Mouse (Mus musculus): ENCODE measurements around the gene Mical3. TPM values are rescaled to one million over a fixed set of nuclear protein-coding genes. Genes with fewer than 3 reads are reported as not detected.
"Not testable (repeated sequence)": the region's sequence is repeated elsewhere in the genome, so short reads cannot be mapped to it uniquely, and the experiment has no call there.

Mical3 gene
- polyA plus RNA-seq, 1 experiment: 42.4 TPM

DNA sequence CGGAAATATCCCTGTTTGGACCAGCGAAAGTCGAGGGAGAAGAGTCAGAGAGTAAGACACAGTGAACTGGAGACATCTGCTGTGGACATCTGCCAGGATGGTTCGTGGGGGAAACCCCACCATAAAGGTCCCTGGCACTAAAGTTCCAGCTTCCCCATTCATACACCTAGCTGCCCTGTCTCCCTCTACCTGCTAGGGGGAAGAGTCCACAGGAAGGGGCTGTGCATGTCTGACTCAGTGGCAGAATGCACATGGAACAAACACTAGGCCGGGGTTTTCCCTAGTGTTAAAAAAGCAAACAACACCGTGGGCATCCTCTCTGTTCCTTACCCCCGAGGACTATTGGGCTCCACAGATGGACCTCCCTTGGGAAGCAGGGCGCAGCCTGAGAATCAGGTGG is 217.0 kb downstream of the Mical3 start:
- peaks cover 24% of the 10 kb centered on the region for H3K4me1 ChIP-seq (ENCODE audit: control insufficient read depth, insufficient read depth, insufficient read length, low read length)
- H3K4me3 ChIP-seq (ENCODE audit: insufficient read depth, low read depth, low read length): no peak overlapping the region
- no peak overlapping the region for H3K27ac ChIP-seq (replicated peaks; ENCODE audit: low read depth, low read length)

DNA sequence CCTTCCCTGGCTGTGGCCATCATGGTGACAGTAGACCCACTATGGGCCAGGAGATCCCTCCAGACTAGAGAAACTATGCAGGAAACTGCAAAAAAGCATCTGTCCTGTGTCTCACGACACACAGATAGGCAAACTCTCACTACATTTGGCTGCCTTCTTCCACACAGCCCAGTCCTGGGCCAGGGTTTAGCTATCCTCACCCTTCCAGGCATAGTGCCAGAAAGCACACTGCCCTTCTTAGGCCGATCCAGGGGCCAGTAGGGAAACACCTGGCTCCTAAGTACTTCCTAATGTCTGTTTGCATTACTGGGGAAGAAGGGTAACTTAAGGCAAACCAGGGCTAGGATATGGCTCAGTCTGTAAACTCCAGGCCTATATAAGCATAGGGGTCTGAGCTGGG is 217.9 kb downstream of the Mical3 start:
- H3K27ac ChIP-seq (replicated peaks; ENCODE audit: low read depth, low read length): no peak overlapping the region
- no peak overlapping the region for H3K4me3 ChIP-seq (ENCODE audit: insufficient read depth, low read depth, low read length)
- peaks cover 24% of the 10 kb centered on the region for H3K4me1 ChIP-seq (ENCODE audit: control insufficient read depth, insufficient read depth, insufficient read length, low read length)

DNA sequence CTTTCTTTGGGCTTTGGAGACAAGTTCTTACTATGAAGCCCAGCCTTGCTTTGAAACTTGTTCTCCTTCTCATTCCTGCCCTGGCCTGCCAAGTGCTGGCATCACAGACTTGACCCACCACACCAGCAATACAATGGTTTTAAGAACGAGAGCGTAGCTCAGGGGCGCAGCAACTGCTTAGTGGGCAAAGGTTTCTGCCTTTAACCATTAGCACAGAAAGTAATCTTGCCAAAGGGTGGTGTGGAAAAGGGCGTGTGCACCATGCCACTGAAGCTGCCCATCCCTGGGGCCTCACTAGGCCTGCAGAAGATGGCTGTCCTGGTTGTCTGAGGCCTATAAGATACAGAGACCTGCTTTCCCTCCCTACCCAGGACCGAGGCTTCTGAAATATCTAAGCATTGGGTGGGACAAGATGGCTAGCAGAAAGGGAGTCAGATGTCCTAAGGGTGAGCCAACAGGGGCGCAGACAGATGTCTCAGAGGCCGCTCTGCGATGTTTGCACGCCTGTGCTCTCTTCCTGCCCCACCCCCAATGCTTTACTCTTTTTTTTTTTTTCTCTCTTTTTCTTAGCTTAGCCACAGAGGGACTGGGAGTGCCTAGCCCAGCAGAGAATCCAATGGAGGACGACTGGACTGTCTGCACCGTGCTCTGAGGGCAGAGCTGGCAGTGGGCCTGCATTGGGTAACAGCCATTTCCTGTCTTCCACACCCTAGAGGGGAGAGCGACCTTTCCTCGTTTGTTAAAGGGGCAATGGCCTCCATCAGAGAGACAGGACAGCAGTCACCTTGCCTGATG is 219.4 kb downstream of the Mical3 start:
- no peak overlapping the region for H3K27ac ChIP-seq (replicated peaks; ENCODE audit: low read depth, low read length)
- H3K4me3 ChIP-seq (ENCODE audit: insufficient read depth, low read depth, low read length): no peak overlapping the region
- peaks cover 24% of the 10 kb centered on the region for H3K4me1 ChIP-seq (ENCODE audit: control insufficient read depth, insufficient read depth, insufficient read length, low read length)

DNA sequence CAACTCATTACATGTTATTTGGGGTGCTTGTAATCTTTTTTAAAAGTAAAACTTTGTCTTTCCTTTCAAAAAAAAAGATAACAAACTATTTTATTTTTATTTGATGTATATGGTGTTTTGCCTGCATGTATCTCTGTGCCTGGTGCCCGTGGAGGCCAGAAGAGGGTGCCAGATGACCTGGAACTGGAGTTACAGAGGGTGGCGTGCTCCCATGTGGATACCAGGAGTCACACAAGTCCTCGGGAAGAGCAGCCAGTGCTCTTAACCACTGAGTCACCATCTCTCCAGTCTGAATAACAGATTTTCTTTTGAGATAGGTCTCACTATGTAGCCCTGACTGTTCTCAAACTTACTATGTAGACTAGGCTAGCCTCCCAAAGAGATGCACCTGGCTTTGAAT is 221.3 kb downstream of the Mical3 start:
- H3K4me1 ChIP-seq (ENCODE audit: control insufficient read depth, insufficient read depth, insufficient read length, low read length): peaks cover 17% of the 10 kb centered on the region
- H3K4me3 ChIP-seq (ENCODE audit: insufficient read depth, low read depth, low read length): no peak overlapping the region
- H3K27ac ChIP-seq (replicated peaks; ENCODE audit: low read depth, low read length): no peak overlapping the region

DNA sequence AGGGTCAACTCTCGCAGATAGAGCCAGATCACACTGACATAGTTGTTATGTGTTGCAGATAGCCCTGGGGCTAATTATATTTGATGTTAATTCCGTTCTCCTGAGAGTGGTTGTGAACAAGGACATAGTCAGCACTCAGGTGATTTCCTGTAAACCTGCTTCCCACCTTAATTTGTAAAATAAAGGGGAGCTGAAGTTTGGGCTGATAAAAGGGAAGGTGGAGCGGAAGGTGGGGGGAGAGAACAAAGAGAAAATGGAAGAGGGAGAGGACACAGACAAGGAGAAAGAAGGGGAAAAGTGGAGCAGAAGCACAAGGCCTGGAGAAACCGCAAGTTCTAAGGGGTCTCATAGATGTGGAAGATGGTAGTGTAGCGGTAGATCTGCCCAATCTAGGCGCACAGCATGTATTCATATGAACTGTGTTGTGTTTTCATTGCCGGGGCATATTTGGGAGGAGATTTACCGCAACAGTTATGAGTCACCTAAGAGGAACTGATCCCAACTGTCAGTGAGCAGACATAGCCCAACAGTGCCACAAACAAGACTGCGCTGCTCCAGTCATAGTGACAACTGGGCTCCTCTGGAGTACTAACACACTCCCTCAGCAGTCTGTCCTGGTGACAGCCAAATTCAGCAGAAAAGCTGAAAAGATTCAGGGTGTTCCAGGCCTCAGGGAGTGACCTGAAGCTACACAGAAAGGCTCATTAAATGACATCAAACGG is 222.8 kb downstream of the Mical3 start:
- not testable (repeated sequence) for H3K4me3 ChIP-seq (ENCODE audit: insufficient read depth, low read depth, low read length); H3K27ac ChIP-seq (replicated peaks; ENCODE audit: low read depth, low read length)
- H3K4me1 ChIP-seq (ENCODE audit: control insufficient read depth, insufficient read depth, insufficient read length, low read length): peaks cover 15% of the 10 kb centered on the region

DNA sequence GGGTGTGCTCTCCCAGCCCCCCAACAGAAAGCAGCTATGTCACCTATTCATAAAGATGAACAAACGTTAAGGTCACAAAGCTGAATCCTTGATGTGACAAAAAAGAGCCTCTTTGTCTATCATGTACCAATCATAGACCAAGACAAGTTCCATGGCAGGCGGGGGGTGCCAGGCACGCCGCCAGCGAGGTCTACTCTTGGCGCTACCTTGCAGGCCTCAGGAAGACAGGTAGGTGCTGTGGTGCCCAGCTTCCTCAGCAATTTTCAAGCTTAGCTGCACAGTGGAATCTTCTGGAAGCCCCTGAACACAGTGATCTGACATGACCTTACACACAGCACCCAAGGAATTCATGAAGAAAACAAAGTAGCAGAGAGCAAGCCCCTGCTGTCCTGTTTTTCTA is 224.3 kb downstream of the Mical3 start:
- Histone ChIP-seq H3K4me1 (ENCODE audit: control insufficient read depth, insufficient read depth, insufficient read length, low read length) (peaks cover 8% of the 10 kb centered on the region), H3K4me3 (ENCODE audit: insufficient read depth, low read depth, low read length) (no peak overlapping the region), H3K27ac (replicated peaks; ENCODE audit: low read depth, low read length) (no peak overlapping the region)

DNA sequence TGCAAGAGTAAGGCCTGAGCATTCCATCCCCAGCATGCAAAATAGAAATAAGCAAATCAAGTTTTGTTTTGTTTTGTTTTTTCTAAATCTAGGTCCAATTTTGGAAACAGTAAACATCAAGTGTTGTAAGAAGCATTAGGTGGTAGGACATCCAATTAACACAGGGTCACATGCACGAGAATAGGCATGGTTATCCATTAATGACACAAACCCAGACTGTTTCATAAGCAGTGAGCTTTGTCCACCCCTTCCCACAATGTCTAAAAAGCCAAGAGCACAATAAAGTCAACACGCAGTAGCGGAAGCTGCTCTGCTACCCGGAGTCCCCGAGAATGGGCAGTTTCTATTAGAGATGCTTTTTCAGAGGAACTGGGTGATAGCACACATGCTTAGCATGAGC is 225.7 kb downstream of the Mical3 start:
- Histone ChIP-seq H3K4me1 (ENCODE audit: control insufficient read depth, insufficient read depth, insufficient read length, low read length) (no peaks in the 10 kb centered on the region), H3K27ac (replicated peaks; ENCODE audit: low read depth, low read length) (no peak overlapping the region), H3K4me3 (ENCODE audit: insufficient read depth, low read depth, low read length) (no peak overlapping the region)

DNA sequence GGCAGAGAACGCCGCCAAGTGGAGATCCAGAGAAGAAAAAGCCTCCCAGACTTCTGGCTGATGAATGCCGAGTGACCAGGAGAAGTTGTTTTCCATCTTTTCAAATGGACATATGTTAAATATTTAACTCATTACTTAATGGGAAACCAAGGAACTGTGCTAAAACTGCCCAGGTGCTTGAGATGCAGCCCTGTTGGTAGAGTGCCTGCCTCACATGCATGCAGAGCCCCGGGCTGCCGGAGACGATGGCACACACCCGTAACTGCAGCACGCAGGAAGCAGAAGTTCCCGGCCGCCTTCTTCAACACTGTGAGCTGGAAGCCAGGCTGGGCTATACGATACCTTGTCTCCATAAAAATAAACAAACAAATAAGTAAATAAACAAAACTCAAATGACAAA is 226.8 kb downstream of the Mical3 start:
- Histone ChIP-seq H3K27ac (replicated peaks; ENCODE audit: low read depth, low read length) (no peak overlapping the region), H3K4me3 (ENCODE audit: insufficient read depth, low read depth, low read length) (no peak overlapping the region), H3K4me1 (ENCODE audit: control insufficient read depth, insufficient read depth, insufficient read length, low read length) (no peaks in the 10 kb centered on the region)

DNA sequence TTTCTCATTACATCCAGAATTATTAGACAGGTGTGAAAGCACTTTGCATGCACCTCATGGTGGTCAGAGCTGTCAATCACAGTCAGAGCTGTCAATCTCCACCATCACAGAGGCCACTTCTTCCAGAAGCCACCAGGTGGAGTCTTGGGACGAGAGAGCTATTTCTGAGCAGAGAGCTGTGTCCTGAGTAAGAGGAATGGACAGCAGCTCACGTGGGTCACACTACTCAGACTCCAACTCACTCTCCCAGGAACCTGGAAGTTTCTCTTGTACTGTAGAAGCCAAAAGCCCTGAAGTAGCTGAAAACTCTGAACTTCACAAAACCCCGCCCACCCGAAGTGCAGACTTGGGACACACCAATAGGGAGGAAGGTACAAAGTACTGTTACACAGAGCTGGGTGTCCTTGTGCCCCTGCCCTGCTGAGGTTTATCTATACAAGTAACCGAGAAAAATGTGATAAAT is 227.3 kb downstream of the Mical3 start:
- Histone ChIP-seq H3K4me1 (ENCODE audit: control insufficient read depth, insufficient read depth, insufficient read length, low read length) (no peaks in the 10 kb centered on the region), H3K4me3 (ENCODE audit: insufficient read depth, low read depth, low read length) (no peak overlapping the region), H3K27ac (replicated peaks; ENCODE audit: low read depth, low read length) (no peak overlapping the region)

DNA sequence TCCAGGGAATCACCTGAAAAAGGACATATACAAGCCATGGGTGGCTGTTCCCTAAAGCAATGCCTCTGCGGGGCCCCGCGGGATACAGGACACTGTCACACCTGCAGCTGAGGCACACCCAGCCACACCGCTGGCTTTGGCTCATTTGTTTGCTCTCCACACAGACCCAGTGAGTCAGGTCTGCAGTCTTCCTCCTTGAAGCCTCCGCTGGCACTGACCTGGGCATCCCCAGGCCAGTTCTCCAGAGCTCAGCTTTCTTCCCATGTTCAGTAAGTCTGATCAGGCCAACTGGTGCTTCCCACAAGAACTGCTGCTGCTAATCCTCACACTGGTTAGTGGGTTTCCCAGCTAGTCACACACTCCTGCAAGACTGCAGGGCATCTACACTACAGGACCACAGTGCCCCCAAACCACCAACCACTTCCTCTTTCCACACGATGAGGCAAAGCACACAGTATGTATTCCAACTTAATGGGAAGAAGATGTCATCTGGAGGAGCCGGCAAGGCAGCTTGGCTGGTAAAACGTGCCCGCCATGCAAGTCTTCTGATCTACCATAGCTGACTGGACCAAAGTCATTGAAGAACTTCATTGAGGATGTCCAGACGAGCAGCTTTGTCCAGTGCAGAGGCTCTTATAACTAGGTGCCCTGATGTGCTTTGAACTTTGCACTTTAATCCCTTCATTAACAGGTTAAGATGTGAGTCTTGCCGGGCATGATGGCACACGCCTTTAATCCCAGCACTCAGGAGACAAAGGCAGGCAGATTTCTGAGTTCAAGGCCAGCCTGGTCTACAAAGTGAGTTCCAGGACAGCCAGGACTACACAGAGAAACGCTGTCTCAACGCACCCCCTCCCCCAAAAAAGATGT is 228.8 kb downstream of the Mical3 start:
- Histone ChIP-seq H3K27ac (replicated peaks; ENCODE audit: low read depth, low read length) (no peak overlapping the region), H3K4me3 (ENCODE audit: insufficient read depth, low read depth, low read length) (no peak overlapping the region), H3K4me1 (ENCODE audit: control insufficient read depth, insufficient read depth, insufficient read length, low read length) (no peaks in the 10 kb centered on the region)

DNA sequence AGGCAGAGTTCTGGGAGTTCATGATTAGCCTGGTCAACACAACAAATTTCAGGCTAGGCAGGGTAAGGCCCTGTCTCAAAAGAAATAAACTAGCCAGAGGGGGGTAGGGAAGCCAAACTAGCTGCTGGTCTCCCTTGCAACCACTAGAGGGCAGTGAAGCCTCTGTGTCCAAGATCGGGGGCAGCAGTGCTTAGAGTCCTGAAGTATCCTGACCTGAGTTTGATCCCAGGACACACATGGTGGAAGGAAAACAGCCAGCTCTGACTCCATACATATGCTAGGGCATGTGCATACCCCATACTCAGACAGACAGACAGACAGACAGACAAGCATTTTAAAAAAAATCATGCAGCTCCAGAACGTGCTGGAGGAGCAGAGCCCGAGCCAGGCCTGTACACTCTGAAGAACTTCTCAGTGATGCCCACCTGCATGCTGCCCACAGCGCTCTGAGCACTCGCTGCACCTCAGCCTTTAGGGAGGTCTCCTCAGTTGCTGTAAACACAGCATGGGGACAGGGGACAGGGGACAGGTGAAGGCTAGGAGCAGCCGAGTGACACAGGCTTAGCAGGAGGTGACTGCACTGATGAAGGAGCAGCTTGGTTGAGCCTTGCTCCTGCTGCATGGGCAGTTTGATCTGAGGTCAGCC is 232.5 kb downstream of the Mical3 start:
- Histone ChIP-seq H3K4me3 (ENCODE audit: insufficient read depth, low read depth, low read length) (no peak overlapping the region), H3K27ac (replicated peaks; ENCODE audit: low read depth, low read length) (no peak overlapping the region), H3K4me1 (ENCODE audit: control insufficient read depth, insufficient read depth, insufficient read length, low read length) (no peaks in the 10 kb centered on the region)

DNA sequence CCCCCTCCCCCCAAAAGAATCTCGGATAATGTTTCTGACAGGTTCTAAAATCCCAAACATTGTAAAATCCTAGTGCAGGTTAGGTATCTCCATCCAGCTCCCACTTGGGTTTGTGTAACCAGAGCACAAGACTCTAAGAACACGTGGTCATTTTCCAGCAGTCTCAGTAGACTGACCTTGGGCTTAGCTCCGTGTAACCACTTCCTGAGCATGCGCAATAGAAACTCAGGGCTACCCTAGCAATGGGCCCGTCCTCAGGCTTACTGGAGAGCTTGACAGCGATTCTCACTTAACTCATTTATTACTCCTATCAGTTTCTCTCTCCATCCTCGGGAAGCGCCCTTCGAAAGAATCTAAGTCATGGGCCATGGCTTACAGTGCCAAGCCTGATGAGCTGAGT is 236.3 kb downstream of the Mical3 start:
- H3K4me3 ChIP-seq (ENCODE audit: insufficient read depth, low read depth, low read length): no peak overlapping the region
- no peak overlapping the region for H3K27ac ChIP-seq (replicated peaks; ENCODE audit: low read depth, low read length)
- H3K4me1 ChIP-seq (ENCODE audit: control insufficient read depth, insufficient read depth, insufficient read length, low read length): no peaks in the 10 kb centered on the region

DNA sequence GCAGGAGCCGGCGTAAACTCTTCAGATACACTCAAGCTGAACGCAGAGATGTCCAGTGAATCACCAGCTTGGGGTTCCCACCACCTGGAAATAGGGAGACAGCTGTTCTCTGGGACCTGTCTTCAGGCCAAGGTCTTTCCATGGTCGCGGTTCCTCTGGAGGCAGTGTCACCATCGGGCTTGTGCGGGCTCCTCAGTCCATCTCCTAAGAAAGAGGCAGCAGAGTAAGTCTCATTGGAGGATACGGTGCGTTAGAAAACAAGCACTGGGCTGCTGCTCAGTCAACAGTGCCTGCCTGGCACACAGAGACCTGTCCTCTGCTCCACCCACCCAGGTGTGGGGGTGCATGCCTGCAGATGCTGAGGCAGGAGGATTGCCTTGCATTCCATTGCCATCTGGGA is 236.7 kb downstream of the Mical3 start:
- Histone ChIP-seq H3K4me3 (ENCODE audit: insufficient read depth, low read depth, low read length) (no peak overlapping the region), H3K27ac (replicated peaks; ENCODE audit: low read depth, low read length) (no peak overlapping the region), H3K4me1 (ENCODE audit: control insufficient read depth, insufficient read depth, insufficient read length, low read length) (no peaks in the 10 kb centered on the region)

DNA sequence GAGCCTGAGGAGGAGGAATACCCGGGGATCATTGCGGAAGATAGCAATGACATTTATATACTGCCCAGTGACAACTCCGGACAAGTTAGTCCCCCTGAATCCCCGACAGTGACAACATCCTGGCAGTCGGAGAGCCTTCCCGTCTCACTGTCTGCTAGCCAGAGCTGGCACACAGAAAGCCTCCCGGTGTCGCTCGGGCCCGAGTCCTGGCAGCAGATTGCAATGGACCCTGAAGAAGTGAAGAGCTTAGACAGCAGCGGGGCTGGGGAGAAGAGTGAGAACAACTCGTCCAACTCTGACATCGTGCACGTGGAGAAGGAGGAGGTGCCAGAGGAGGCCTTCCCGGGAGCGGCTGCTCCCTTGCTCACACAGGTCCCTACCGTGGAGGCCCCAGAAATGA is 244.1 kb downstream of the Mical3 start:
- no peak overlapping the region for H3K4me3 ChIP-seq (ENCODE audit: insufficient read depth, low read depth, low read length)
- H3K4me1 ChIP-seq (ENCODE audit: control insufficient read depth, insufficient read depth, insufficient read length, low read length): no peaks in the 10 kb centered on the region

DNA sequence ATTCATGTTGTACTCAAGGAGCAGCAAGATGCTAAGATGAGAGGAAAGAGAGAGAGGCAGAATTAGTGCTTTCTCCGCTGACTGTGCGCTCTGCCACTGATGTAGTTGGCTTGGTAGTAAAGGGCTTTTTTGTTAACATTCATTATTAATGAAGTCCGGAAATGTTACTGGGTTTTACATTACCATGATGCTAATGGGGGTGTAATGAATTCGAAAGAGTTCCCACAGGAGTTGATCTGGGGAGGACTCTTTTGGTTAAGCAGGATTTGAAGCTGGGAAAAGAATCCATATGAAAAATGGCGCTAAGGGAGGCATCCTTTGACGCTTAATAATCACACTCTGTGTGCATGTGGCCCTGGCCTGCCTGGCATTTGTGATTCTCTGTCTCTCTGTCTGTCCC is 246.4 kb downstream of the Mical3 start:
- Histone ChIP-seq H3K4me3 (ENCODE audit: insufficient read depth, low read depth, low read length) (no peak overlapping the region), H3K4me1 (ENCODE audit: control insufficient read depth, insufficient read depth, insufficient read length, low read length) (no peaks in the 10 kb centered on the region), H3K27ac (replicated peaks; ENCODE audit: low read depth, low read length) (no peak overlapping the region)

More for the DNA sequence above, 244.1 kb downstream of the Mical3 start:
- no peak overlapping the region for H3K27ac ChIP-seq (replicated peaks; ENCODE audit: low read depth, low read length)
